Mouse (Mus musculus) forebrain, embryonic 14.5 days (tissue): ENCODE measurements around the gene Aldh1a2. TPM values are rescaled to one million over a fixed set of nuclear protein-coding genes. Genes with fewer than 3 reads are reported as not detected.

Source experiments
- ATAC-seq: fragments of 200-750 bp; cut with Nextera tagmentation; 2 replicates; pipeline ENCODE4 v1.8.0; 2017; ENCODE audit warnings: mild to moderate bottlenecking, moderate library complexity
- DNase-seq: peaks from one replicate; pipeline ENCODE4 v3.0.0-alpha.2; 2015; ENCODE audit warnings: low spot score
- H3K27ac ChIP-seq: fragments of 300-500 bp; sonication (generic); 2 replicates; pipeline ENCODE4 v1.5.1; 2014; ENCODE audit warnings: low read depth, mild to moderate bottlenecking, control low read depth, low read length, moderate library complexity
- H3K27me3 ChIP-seq: fragments of 300-500 bp; sonication (generic); replicated peaks from 2 replicates; pipeline ENCODE4 v1.6.1; 2014; ENCODE audit warnings: low read length, control low read depth, mixed read lengths; ENCODE audit not compliant: control insufficient read depth, insufficient read depth
- H3K36me3 ChIP-seq: fragments of 300-500 bp; sonication (generic); 2 replicates; pipeline ENCODE4 v1.6.1; 2014; ENCODE audit warnings: low read length, control low read depth; ENCODE audit not compliant: control insufficient read depth, insufficient read depth
- H3K4me1 ChIP-seq: fragments of 300-500 bp; sonication (generic); 2 replicates; pipeline ENCODE4 v1.6.1; 2014; ENCODE audit warnings: antibody characterized with exemption, low read length, control low read depth; ENCODE audit not compliant: control insufficient read depth, insufficient read depth
- H3K4me2 ChIP-seq: fragments of 300-500 bp; sonication (generic); 2 replicates; pipeline ENCODE4 v1.6.1; 2014; ENCODE audit warnings: mild to moderate bottlenecking, control low read depth, low read length
- H3K4me3 ChIP-seq: fragments of 300-500 bp; sonication (generic); 2 replicates; pipeline ENCODE4 v1.5.1; 2014; ENCODE audit warnings: low read depth, low read length, control low read depth
- H3K9ac ChIP-seq: fragments of 300-500 bp; sonication (generic); 2 replicates; pipeline ENCODE4 v1.6.1; 2014; ENCODE audit warnings: mild to moderate bottlenecking, low read length, control low read depth, moderate library complexity
- H3K9me3 ChIP-seq: fragments of 300-500 bp; sonication (generic); replicated peaks from 2 replicates; pipeline ENCODE4 v1.6.1; 2016; ENCODE audit warnings: low read length, control low read depth, mixed read lengths; ENCODE audit not compliant: control insufficient read depth
- WGBS: fragments of 180-500 bp; shearing (Covaris S2); extraction: QIAGEN DNeasy Blood & Tissue Kit; methylation state at CpG from one replicate; pipeline ENCODE4 v1.1.7; 2014; 5-methylcytosine and 5-hydroxymethylcytosine counted together
- polyA plus RNA-seq: library from polyadenylated mRNA; unstranded; fragments of >200 nt; fragmentation: Nextera tagmentation; extraction: Ambion mirVana; gene quantifications from 2 replicates; pipeline ENCODE4 v1.2.1, GENCODE M21; 2014

Aldh1a2 gene
- polyA plus RNA-seq, 1 experiment from 2014 or later: 12.4 TPM

GRCm38 (mm10) chr9:71321871-71322270 is 106.3 kb downstream of the Aldh1a2 start:
- no peaks in the 10 kb centered on the region for H3K9me3 ChIP-seq
- ATAC-seq: no peak
- no peak for DNase-seq
- H3K4me2 ChIP-seq: no peak overlapping the region
- no peak overlapping the region for H3K27ac ChIP-seq
- 84% methylated on average over 6 of the region's 6 CpGs for WGBS
- no peaks in the 10 kb centered on the region for H3K4me1 ChIP-seq
- no peaks in the 10 kb centered on the region for H3K36me3 ChIP-seq
- H3K9ac ChIP-seq: no peak overlapping the region
- H3K27me3 ChIP-seq: no peaks in the 10 kb centered on the region
- H3K4me3 ChIP-seq: no peak overlapping the region

- Histone ChIP-seq H3K4me1 (no peaks in the 10 kb centered on the region), H3K4me3 (no peak overlapping the region), H3K27ac (no peak overlapping the region), H3K9ac (no peak overlapping the region), H3K27me3 (no peaks in the 10 kb centered on the region), H3K36me3 (no peaks in the 10 kb centered on the region), H3K9me3 (no peaks in the 10 kb centered on the region), H3K4me2 (no peak overlapping the region)
- ATAC-seq: no peak
- DNase-seq: no peak
- 65% methylated on average over 1 of the region's 1 CpGs for WGBS
Measured at GRCm38 (mm10) chr9:71323303-71323952, 107.8 kb downstream of the Aldh1a2 start.

GRCm38 (mm10) chr9:71324060-71324459 is 108.5 kb downstream of the Aldh1a2 start:
- Histone ChIP-seq H3K9ac (no peak overlapping the region), H3K27me3 (no peaks in the 10 kb centered on the region), H3K27ac (no peak overlapping the region), H3K36me3 (no peaks in the 10 kb centered on the region), H3K9me3 (no peaks in the 10 kb centered on the region), H3K4me1 (no peaks in the 10 kb centered on the region), H3K4me2 (no peak overlapping the region), H3K4me3 (no peak overlapping the region)
- 79% methylated on average over 5 of the region's 5 CpGs for WGBS
- ATAC-seq: no peak
- no peak for DNase-seq

GRCm38 (mm10) chr9:71326261-71326660 is 110.7 kb downstream of the Aldh1a2 start:
- Histone ChIP-seq H3K4me1 (no peaks in the 10 kb centered on the region), H3K9me3 (no peaks in the 10 kb centered on the region), H3K4me3 (no peak overlapping the region), H3K4me2 (no peak overlapping the region), H3K36me3 (no peaks in the 10 kb centered on the region), H3K27ac (no peak overlapping the region), H3K27me3 (no peaks in the 10 kb centered on the region), H3K9ac (no peak overlapping the region)
- WGBS: 67% methylated on average over 4 of the region's 4 CpGs
- DNase-seq (no peak), ATAC-seq (no peak)

GRCm38 (mm10) chr9:71331661-71332060 is 116.1 kb downstream of the Aldh1a2 start:
- 59% methylated on average over 3 of the region's 3 CpGs for WGBS
- no peaks in the 10 kb centered on the region for H3K9me3 ChIP-seq
- no peak overlapping the region for H3K27ac ChIP-seq
- H3K36me3 ChIP-seq: no peaks in the 10 kb centered on the region
- ATAC-seq (no peak), DNase-seq (no peak)
- no peak overlapping the region for H3K9ac ChIP-seq
- no peak overlapping the region for H3K4me3 ChIP-seq
- no peak overlapping the region for H3K4me2 ChIP-seq
- no peaks in the 10 kb centered on the region for H3K4me1 ChIP-seq
- H3K27me3 ChIP-seq: no peaks in the 10 kb centered on the region

GRCm38 (mm10) chr9:71336674-71337073 is 121.1 kb downstream of the Aldh1a2 start:
- no peak overlapping the region for H3K4me2 ChIP-seq
- H3K27me3 ChIP-seq: no peaks in the 10 kb centered on the region
- no peaks in the 10 kb centered on the region for H3K36me3 ChIP-seq
- no peak for DNase-seq
- 73% methylated on average over 4 of the region's 4 CpGs for WGBS
- H3K9me3 ChIP-seq: no peaks in the 10 kb centered on the region
- ATAC-seq: no peak
- no peak overlapping the region for H3K4me3 ChIP-seq
- H3K27ac ChIP-seq: no peak overlapping the region
- H3K9ac ChIP-seq: no peak overlapping the region
- H3K4me1 ChIP-seq: no peaks in the 10 kb centered on the region

GRCm38 (mm10) chr9:71337425-71337824 is 121.8 kb downstream of the Aldh1a2 start:
- Histone ChIP-seq H3K9me3 (no peaks in the 10 kb centered on the region), H3K27ac (no peak overlapping the region), H3K4me1 (no peaks in the 10 kb centered on the region), H3K4me3 (no peak overlapping the region), H3K4me2 (no peak overlapping the region), H3K27me3 (no peaks in the 10 kb centered on the region), H3K9ac (no peak overlapping the region), H3K36me3 (no peaks in the 10 kb centered on the region)
- WGBS: 89% methylated on average over 3 of the region's 3 CpGs
- ATAC-seq (no peak), DNase-seq (no peak)

GRCm38 (mm10) chr9:71340116-71340515 is 124.5 kb downstream of the Aldh1a2 start:
- no peaks in the 10 kb centered on the region for H3K9me3 ChIP-seq
- H3K4me1 ChIP-seq: no peaks in the 10 kb centered on the region
- H3K9ac ChIP-seq: no peak overlapping the region
- H3K4me2 ChIP-seq: no peak overlapping the region
- ATAC-seq (no peak), DNase-seq (no peak)
- H3K4me3 ChIP-seq: no peak overlapping the region
- WGBS: 84% methylated on average over 5 of the region's 5 CpGs
- no peak overlapping the region for H3K27ac ChIP-seq
- H3K27me3 ChIP-seq: no peaks in the 10 kb centered on the region
- no peaks in the 10 kb centered on the region for H3K36me3 ChIP-seq
